Mouse (Mus musculus) heart, adult 10 weeks (tissue): Measurements from ENCODE around the gene Pde8b. TPM values are rescaled to one million over a fixed set of nuclear protein-coding genes. Genes with fewer than 3 reads are reported as not detected.

Experiments used
- polyA plus RNA-seq: library from polyadenylated mRNA; stranded (reverse); fragments of 350-450 nt; fragmentation: Illumina TruSeq; extraction: RNeasy Lipid Tissue Mini Kit (QIAGEN cat#74804); gene quantifications from one replicate; pipeline ENCODE4 v1.2.3, GENCODE M21; 2014; ENCODE audit warnings: low read depth, low replicate concordance

Pde8b gene
- 2.7 TPM for polyA plus RNA-seq

GRCm38 (mm10) chr13:95249511-95250456, at the start of gene Pde8b:
Pde8b (minus strand) TSS chr13:95250336.

GRCm38 (mm10) chr13:94976219-94977186, 273.6 kb downstream of the Pde8b start, which contains the start of gene Wdr41:
Wdr41 (plus strand) TSS chr13:94976344.

Other genes with a start within 250 kb of the Pde8b start
- 14.7 TPM for gene Zbed3, start 73.3 kb upstream of the Pde8b start, polyA plus RNA-seq
- 22.3 TPM for gene Aggf1, start 125.0 kb upstream of the Pde8b start, polyA plus RNA-seq
- gene Crhbp, start 194.6 kb upstream of the Pde8b start, polyA plus RNA-seq = not detected
- not detected for gene S100z, start 228.4 kb upstream of the Pde8b start, polyA plus RNA-seq